Mouse (Mus musculus): Measurements from ENCODE around the gene Cdh23.

GRCm38 (mm10) chr10:60577920-60578737, 118.2 kb downstream of the Cdh23 start:
- TF ChIP-seq GATA1 (IDR thresholded peaks at IDR 0.05; ENCODE audit: borderline replicate concordance, low read length) (no peak), CTCF (IDR thresholded peaks at IDR 0.05; ENCODE audit: low read depth, low read length) (no peak), TAL1 (conservative IDR thresholded peaks at IDR 0.05; ENCODE audit: low read depth, low read length) (no peak), GATA2 (IDR thresholded peaks at IDR 0.05; ENCODE audit: borderline replicate concordance, low read depth, low read length) (no peak), POLR2AphosphoS5 (IDR thresholded peaks at IDR 0.05; ENCODE audit: insufficient replicate concordance, low read depth, low read length) (no peak)

All from G1E (cell line).